Mouse (Mus musculus): ENCODE measurements around the gene Acer3.

Acer3 gene

DNA sequence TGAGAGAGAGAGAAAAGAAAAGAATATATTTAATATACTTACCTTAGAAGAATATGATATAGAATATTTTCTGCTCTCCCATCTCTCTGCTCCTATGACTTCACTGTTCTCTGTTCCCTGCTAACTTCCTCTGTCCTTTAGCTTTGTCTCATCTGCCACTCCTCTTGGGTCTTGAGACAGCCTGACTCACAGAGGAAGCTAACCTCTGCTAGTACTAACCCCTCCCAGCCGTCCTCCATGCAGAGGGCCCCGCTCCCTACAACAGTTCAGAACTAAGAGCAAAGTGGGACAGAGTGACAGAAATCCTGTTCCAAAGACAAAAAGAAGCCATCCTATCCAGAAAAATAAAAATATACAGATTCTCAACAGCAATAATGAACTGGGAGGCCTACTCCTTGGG, at the start of gene Acer3:
Gene Acer3, minus strand, starts transcription at position 126 of the 400 bp plus-strand sequence.
- DNase-seq (ENCODE audit: low read depth, low spot score), result no peak

DNA sequence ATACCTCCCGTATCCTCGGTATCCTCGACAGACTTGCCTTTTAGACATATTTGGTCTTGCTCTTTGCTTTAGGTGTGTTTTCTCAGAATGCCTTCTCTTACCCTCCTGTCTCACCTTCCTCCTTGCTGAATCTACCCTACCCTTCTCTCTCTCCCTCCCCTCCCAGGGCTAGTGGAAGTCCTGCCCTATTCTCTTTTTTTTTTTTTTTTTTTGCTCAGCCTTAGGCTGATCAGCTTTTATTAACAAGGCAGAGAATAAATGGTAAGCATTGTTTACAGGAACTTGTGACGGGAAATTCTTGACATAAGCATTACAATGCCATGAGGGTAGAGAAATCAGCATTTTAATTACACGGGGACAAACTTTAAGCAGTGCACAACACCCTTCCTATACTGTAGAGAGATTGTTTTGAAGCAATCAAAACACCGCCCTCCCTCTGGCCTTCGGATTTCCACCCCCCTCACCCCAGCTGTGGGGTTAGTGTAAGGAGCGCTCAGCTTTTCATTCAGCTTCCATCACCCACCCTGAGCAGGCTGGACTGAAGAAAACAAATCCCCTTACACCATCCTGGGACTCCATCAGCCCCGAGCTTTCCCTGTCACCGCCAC, 48.9 kb upstream of the Acer3 start:
- DNase-seq (ENCODE audit: low read depth, low spot score), result peak; percentile 26

DNA sequence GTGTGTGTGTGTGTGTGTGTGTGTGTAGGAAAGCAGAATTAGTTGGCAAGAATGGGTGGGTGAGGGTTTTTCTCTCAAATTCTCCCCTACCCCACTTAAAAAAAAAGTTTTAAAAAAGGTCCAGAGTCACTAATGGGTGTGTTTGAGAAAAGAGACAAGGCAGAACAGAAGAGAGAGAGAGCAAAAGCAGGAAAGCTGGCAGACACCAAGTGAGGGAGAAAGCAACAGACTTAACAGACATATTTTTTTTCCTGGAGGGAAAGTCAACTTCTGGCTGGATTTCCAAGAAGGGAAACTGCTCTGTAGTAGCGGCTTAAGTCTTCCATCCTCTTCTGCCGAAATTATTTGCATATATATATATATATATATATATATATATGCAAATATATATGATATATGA, 40.7 kb upstream of the Acer3 start:
- no peak for DNase-seq (ENCODE audit: low read depth, low spot score)

DNA sequence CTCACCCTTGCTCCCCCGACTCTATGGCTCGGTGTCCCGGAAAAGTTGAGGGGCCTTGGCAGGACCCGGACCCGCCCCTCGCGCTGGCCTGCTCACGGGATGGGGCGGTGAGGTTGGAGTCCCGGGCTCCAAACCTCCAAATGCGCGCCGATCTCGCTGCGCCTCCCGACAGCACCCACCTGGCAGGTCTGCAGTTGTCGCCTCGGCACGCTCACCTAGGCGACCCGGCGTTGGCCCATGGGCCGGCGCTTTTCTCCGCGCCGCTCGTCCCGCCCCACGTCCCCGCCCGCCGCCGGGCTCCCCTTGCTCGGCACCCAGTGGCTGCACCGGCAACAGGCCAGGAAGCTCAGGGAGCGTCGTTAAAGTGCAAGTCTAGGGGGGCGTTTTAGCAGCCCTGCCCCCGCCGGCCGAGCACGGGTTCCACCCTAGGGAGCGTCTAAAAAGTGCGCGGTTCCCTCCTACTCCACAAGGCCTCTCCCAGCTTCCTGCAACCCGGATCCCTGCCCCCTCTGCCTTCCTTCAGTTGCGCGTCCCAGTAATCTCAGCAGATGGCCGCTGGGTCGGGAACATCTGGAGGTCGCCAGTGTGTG, 40.1 kb upstream of the Acer3 start, which contains the start of gene Tsku:
Gene Tsku, minus strand, starts transcription at position 266 of the 590 bp plus-strand sequence.
- DNase-seq (ENCODE audit: low read depth, low spot score), result peak; percentile 94

DNA sequence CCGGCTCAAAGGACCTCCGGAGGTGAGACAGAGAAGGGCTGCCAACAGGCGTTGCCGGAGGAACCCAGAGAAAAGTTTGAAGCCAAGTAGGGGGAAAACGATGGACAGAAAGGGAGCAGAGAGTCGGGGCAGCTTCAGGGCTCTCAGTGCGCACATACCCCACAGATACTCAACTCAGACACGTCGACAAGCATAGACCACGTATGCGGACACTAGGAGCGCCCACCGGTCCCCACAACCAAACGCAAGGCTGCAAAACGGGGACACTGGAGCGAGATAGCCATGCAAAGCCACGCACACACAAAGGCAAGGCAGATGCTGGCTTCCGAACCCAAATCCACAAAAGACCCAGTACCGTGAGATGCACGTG, 39.6 kb upstream of the Acer3 start:
- no peak for DNase-seq (ENCODE audit: low read depth, low spot score)

DNA sequence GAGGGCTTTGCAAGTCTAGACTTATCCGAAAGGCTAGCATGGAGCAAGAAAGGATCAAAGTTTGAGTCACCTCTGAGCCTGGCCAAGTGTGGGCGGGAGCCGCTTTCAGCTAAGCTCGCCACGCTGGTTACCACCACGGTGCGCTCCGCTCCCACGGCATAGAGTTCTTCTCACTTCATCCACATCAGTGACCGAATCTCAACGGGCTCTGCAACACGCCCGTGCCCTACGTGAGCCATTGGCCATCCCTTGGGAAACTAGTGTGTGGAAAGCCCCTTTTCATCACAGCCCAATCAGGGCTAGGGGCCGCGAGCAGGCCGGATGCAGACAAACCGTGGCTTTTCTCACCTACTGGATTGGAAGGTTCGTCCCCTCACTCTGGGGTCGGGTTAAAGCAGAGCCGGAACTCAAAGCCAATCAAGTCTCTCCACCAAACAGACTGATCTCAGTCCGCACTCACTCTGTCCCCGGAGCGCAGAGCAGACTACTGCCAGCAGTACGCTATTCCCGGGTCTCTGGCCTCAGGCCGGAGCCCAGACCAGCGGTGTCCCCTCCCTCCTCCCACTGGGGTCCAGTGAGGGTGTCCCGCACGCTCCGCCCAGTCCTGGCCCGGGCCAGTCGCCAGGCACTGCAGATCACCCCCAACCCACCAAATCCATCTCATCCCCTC, 39.1 kb upstream of the Acer3 start:
- DNase-seq (ENCODE audit: low read depth, low spot score), result no peak

DNA sequence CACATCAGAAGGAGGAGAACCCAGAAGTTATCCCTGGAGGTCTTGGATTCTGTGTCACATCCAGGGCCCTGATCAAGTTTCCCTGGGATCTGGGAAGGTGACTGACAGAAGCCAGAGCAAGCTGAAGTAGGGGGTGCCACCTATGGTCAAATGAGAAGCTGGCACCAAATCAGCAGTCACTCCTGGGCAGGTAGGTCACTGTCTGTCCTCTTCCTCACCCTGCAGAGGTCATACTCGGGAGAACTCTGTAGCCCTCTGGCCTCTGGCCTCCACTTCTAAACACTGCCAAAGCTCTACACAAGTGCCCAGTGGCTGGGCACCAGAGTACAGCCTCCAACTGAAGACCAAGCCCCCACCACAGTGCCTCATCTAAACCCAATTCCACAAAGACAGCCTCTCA, 37.0 kb upstream of the Acer3 start:
- DNase-seq (ENCODE audit: low read depth, low spot score), result no peak

DNA sequence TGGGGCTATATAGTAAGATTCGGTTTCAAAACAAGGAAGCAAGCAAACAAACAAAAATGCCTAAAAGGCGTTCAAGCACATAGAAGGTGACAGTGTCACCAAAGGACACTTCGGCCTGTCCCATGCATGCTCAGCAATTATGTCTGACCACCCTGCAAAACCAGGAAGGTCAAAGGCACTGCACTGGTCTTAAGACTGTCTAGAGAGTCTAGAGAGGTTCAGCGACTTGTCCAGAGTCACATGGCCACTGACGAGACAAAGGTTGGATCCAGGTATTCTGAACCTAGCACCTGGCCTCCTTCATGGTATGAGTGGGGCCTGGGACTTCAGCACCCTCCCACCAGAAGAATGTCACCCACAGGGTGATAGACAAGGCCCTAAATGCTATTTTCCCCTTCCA, 36.3 kb upstream of the Acer3 start:
- no peak for DNase-seq (ENCODE audit: low read depth, low spot score)

DNA sequence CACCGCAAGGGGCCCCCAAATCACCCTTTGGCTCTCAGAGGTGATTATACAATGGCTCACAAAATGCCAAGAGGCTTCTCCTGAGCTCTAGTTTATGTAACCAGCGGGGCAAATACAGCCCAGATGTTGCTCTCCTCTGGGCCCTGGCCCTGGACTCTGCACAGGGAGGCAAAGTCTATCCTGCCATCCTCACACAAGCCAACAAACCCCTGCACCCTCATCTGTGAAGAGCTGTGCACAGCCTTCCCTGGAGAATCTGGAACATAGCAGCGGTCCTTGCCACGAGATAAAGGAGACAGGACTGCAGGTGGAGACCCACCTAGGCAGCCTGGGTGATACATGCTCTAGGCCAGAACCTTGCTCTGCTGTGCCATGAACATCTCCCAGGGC, 33.9 kb upstream of the Acer3 start:
- DNase-seq (ENCODE audit: low read depth, low spot score), result no peak

DNA sequence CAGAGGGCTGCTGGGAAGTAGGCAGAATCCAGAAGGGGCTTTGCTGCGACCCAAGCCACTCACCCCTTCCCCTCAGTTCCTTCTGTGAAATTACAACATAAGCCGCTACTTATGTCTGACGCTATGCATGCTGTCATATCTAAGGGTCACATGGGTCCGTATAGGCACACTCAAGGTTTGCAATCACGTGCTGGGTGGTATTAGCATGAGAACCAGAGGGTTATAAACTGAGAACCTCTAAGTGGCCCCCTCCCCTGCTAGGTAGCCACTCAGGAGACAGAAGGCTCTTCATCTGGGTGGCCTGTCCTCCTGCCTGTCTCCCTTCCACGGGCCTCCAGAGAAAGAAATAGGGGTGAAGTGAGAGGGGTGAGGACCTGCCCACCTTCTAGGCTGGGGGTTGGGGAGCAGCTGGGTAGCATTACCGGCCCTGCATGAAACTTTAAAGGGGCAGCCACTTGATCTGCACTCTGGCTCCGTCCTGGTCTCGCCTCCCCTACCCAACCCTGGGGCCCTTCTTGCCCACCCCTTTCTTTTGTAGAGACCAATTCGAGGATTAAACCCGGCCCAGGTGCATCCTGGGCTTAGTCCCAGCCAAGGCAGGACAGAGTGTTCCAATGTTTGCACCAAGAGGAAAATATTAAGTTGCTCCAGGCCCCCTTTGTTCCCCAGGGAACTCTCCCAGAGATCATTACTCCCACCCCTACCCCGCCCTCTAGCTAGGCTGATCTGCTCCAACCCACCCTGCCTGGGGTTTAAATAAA, 33.3 kb upstream of the Acer3 start:
- no peak for DNase-seq (ENCODE audit: low read depth, low spot score)

DNA sequence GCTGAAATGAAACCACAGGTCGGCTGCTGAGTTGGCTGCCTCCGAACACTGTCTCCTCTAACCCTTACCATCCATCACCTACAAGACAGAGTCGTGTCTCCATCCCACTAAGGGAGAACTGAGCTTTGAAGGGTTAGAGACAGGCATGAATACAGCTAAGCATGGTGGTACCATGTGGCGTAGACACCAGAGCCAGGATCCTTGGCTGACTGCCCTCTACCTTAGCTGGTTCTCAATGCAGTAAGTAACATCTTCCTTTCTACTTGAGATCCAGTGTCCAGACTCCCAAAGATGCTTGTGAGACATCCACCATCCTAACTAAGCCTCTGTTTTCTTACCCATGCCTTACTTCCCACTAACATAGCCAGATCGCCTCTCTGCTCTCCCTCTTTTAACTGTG, 32.6 kb upstream of the Acer3 start:
- no peak for DNase-seq (ENCODE audit: low read depth, low spot score)

DNA sequence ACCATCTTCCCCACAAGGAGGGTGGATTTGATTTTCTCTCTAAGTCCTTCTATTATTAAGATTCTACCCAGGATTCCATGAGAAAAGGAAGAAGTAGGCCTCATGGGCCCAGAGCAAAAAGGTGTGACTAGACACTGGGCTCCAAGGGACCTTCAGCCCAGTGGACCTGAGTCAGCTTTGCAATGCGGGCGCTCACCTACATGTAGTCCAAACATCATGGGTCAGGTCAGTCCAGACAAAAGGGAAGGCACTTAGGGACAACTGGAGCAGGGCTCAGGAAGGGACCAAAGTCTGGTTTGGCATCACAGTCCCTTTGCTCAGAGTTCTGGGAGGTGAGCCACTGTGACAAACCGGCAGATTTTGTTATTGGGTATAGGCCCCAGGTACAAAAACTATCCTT, 30.5 kb upstream of the Acer3 start:
- no peak for DNase-seq (ENCODE audit: low read depth, low spot score)

DNA sequence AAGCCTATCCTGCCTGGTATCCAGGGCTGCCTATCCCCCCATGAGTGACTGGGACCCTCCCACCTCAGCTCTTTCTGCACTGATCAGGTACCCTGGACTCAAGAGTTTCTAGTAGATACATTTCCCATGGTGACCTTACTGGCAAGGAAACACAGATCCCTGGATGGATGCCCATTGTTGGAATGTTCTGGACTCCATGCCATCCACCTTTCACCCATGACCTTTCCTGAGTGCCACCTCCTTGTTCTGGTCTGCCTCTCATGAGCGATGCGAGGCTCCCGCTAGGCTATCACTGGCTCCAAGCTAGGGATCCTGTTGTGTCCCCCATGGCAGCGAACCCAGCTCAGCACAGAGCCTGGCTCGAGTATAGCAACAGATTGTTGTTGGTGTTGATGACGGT, 28.8 kb upstream of the Acer3 start:
- no peak for DNase-seq (ENCODE audit: low read depth, low spot score)

DNA sequence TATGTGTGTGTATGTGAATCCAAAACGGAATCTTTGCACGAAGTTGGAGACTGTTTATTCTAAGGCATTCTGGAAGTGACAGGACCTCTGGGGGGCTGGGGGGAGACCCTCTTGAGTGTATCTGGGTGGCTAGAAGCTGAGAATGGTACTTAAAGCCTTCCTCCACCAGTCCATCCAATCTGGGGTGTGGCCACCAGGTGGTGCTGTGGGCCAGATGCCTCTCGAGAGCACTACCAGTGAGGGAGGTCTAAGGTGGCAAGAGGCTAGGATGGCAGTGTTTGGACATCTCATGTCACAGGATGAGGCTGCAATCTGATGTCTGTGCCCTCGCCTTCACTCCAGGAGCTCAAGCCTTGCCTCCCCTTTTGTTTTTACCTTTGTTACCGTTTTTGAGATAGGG, 28.1 kb upstream of the Acer3 start:
- peak; percentile 43 for DNase-seq (ENCODE audit: low read depth, low spot score)

DNA sequence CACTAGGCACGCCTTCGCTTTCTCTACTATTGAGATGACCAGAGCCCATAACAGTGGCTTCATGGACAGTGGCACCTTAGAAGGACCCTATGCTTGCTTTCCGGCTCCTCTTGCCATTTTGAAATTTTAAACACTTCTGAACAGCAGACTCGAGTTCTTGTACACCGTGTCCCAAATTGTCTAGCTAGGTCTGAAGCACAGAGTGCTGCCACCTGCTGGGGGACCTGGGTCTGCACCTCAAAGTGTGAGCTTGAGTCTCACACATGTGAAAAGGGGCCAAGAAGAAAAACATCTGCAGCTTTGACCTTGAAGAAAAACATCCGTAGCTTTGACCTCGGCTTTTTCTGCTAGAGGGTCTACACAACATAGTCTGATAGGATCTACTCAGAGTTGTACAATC, 27.0 kb upstream of the Acer3 start:
- DNase-seq (ENCODE audit: low read depth, low spot score), result no peak

DNA sequence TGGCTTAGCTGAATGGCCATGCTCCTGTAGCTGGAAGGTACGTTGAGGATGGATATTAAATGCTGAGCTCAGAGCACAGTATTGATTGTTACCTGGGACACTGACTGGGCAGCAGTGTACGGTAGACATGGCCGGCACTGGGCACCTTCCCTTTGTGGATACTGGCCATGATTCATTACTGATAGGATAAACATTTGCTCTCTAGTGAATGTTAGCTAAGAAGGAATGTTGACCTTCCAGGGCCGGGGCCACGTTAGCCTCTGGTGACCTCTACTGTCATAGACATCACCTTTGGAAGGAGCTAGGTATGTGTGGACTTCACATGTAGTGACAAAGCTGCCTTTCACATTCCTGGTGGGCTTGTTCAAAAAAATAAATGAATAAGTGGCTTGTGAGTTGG, 26.5 kb upstream of the Acer3 start:
- DNase-seq (ENCODE audit: low read depth, low spot score), result no peak

DNA sequence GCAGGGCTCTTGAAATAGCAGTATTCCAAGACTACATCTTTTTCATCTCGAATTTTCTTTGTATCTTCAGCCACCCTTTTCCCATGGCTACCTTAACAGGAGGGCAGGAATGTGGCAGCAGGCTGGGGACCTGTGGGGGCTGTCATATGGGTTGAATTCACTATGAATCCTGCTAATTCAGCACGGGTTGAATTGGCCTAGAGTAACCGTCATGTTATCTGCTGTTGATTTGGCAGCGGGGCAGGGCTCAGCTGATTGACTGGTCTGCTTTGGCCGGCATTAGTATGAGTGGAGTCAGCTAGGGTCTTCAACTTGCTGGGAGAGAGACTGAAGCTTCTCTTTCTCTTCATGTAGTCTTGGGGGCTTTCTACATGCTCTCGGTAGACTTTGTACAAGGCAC, 24.0 kb upstream of the Acer3 start:
- no peak for DNase-seq (ENCODE audit: low read depth, low spot score)

DNA sequence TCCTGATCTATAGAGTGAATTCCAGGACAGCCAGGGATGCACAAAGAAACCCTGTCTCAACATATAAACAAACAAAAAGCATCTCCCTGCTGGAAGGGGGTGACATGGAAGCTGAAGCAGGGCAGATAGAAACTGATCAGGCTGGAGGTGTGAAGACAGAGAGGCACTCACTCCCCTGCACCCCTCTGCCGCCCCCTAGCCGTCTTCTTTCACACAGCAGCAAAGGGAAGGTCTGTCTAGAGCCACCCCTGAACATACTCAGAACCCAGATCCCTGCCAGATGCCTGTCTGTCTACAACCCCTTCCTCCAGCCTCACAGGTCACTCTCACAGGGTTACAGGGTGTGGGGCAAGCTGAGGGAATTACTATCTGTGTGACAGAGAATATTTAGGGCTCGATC, 23.4 kb upstream of the Acer3 start:
- DNase-seq (ENCODE audit: low read depth, low spot score), result no peak

DNA sequence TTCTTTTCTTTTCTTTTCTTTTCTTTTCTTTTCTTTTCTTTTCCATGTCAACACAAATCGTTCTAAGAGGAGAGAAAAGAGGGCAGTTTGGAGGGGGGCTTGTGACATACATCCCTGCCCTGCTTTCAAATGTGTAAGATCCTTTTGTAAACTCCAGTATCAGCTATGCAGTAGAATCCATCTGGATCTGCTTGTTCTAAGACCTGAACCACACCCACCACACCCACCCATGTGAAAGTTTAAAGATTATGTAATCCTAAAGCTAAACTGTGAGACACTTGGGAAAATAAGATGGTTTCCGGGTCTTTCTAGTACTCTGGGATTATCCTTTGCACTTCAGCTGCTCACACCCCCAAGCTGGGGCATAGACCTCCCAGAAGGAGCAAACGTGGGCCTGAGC, 21.2 kb upstream of the Acer3 start:
- no peak for DNase-seq (ENCODE audit: low read depth, low spot score)

DNA sequence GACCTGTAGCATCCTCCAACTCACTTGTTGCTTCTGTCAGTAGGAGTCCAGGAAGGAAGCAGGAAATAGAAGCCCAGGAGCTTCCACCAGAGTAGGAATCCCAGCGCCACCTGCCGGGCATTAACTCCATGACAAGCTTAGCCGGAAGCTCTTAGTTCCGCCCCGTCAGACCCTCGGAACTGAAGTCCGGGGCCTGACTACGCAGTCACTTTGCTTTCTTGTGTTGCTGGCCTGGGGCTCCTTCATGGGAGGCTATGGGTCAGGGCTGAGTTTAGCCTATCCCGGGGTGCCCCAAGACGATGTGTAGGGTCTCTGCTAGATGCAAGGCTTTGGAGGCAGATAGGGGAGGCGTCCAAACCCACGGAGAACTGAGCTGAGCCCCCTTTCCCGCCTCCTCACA, 20.5 kb upstream of the Acer3 start:
- peak; percentile 64 for DNase-seq (ENCODE audit: low read depth, low spot score)

DNA sequence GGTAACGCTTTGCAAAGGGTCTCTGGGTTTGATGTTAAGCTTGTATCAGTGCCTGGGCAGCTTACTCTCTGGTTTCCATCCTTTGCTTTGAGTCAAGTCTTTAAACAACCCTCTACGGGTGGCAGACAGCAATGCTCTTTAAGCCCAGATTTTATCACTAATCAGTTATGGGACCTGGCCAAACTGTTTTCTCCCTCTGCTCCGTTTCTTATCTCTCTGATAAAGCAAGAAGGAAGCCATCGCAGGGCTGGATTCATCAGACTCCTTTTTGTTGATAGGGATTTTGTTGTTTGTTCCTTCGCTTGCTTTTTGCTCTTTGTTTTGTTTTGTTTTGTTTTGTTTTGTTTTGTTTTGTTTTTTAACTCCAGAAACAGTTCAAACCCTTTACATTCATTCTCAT, 19.3 kb upstream of the Acer3 start:
- DNase-seq (ENCODE audit: low read depth, low spot score), result no peak

DNA sequence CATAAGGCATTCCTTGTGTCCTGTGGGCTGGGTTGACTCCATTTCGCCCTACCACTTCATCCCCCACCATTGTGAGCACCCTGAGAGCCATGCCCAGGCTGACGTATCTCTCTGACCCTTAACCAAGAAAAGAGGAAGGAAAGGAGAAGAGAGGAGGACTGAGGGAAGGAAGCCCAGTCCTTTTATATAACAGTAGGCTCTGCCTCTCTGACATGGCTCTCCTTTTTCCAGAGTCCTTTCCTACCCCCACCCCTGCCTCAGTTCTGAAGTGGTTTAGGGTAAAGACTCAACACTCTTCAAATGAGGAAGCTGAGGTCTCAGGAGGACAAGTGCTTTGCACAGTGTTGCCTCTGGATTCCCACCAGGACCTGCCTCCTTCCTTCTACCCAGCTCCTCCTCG, 13.0 kb upstream of the Acer3 start:
- no peak for DNase-seq (ENCODE audit: low read depth, low spot score)

DNA sequence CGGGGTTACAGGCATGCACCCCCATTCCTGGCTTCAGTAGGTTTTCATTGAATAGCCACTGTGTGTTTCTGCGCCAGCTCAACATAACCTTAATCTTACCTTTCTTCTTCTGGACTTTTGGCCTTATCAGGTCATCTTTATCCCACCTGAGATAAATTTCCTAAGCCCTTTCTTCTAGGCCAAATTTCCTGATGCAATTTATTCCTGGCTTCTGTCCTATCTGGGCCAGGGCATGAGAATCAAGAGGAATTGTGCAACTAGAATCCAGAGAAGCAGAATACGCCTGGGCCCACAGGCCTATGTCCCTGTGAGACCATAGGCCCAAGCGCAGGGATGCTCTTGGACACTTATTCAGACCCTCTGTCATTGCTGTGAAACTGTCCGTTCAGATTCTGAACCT, 12.5 kb upstream of the Acer3 start:
- no peak for DNase-seq (ENCODE audit: low read depth, low spot score)

Data from WW6 (cell line).